Mouse (Mus musculus) cerebellum, adult 18-20 months (tissue): ENCODE data around the gene Tmem131l.

Experiments
- DNase-seq, 2 experiments: peaks; one replicate each; pipeline ENCODE4 v3.0.0; 2021

Gene Tmem131l

DNA sequence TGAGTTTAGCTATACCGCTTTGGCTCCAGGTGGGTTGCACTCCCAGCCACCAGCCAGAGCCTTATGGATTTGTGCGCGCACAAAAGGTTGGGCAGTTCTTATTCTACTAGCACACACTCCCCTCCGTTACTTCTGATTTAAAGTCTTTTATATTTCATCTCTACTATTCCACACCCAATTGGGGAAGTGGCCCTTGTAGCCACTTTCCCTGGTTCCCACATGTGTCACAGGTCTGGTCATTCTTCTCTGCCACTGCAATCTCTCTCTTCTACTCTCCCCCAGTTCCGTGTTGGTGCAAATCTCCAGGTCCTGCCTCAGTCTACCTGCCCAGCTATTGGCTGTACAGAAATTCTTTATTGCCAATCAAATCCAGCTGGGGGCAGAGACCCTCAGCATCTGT lies 184.3 kb downstream of the Tmem131l start:
- no peak for DNase-seq

DNA sequence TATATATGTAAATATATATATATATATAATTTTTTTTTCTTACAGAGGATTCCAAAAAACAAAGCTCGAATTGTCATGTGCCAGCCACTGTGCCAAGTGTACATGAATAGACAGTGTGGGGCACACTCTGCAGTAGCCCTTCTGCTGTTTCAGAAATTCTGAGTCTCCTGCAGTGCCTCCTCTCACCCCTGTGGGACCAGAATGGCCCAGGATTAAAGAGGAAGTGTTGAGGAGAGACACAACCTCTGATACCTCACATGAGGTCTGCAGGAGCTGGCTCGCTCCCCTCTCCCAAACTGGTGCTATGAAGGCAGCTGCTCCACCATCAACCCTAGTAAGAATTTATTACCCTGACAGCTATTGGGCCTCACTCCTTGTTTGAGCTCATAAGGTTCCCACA lies 190.6 kb downstream of the Tmem131l start:
- no peak for DNase-seq
